Mouse (Mus musculus): Measurements from ENCODE around the gene Rin2. TPM values are rescaled to one million over a fixed set of nuclear protein-coding genes. Genes with fewer than 3 reads are reported as not detected.
"Not testable (repeated sequence)": the region's sequence is repeated elsewhere in the genome, so short reads cannot be mapped to it uniquely, and the experiment has no call there.

Gene Rin2
- polyA plus RNA-seq, 1 experiment from 2014 or later = 11.9 TPM

GRCm38 (mm10) chr2:145887937-145888765 lies 213.1 kb downstream of the Rin2 start:
- ATAC-seq = peak; percentile 59
- 60% methylated on average over 14 of the region's 14 CpGs for WGBS
- H3K9me3 ChIP-seq (ENCODE audit: control insufficient read depth) = no peaks in the 10 kb centered on the region

GRCm38 (mm10) chr2:145888766-145889480 lies 213.9 kb downstream of the Rin2 start:
- H3K4me2 ChIP-seq (replicated peaks; ENCODE audit: low read depth) = no peak overlapping the region
- no peaks in the 10 kb centered on the region for H3K27me3 ChIP-seq (replicated peaks; ENCODE audit: control insufficient read depth, insufficient read depth, low read length)
- no peaks in the 10 kb centered on the region; the same call in 1 of the 2 replicates for H3K4me1 ChIP-seq (replicated peaks; ENCODE audit: control insufficient read depth, insufficient read depth, low read length)
- H3K9ac ChIP-seq (ENCODE audit: low read depth, low read length) = no peak overlapping the region
- no peaks in the 10 kb centered on the region for H3K9me3 ChIP-seq (ENCODE audit: control insufficient read depth)
- 64% methylated on average over 6 of the region's 6 CpGs for WGBS
- peaks cover 27% of the 10 kb centered on the region for H3K36me3 ChIP-seq (ENCODE audit: control insufficient read depth, insufficient read depth)
- no peak overlapping the region for H3K4me3 ChIP-seq (ENCODE audit: low read depth, low read length)
- 0 out of 2 replicates have a peak overlapping the region, but pooled peaks have one; percentile 17 for H3K27ac ChIP-seq (ENCODE audit: low read depth, low read length)
- no peak for TF ChIP-seq CTCF (IDR thresholded peaks at IDR 0.05; ENCODE audit: low read depth)
- no peak for ATAC-seq

More at GRCm38 (mm10) chr2:145887937-145888765, 213.1 kb downstream of the Rin2 start:
- peak; percentile 76 for TF ChIP-seq CTCF (IDR thresholded peaks at IDR 0.05; ENCODE audit: low read depth)
- Histone ChIP-seq H3K36me3 (ENCODE audit: control insufficient read depth, insufficient read depth) (peaks cover 33% of the 10 kb centered on the region), H3K9ac (ENCODE audit: low read depth, low read length) (no peak overlapping the region), H3K4me3 (ENCODE audit: low read depth, low read length) (no peak overlapping the region), H3K4me1 (replicated peaks; ENCODE audit: control insufficient read depth, insufficient read depth, low read length) (no peaks in the 10 kb centered on the region; the same call in 1 of the 2 replicates), H3K4me2 (replicated peaks; ENCODE audit: low read depth) (no peak overlapping the region), H3K27ac (ENCODE audit: low read depth, low read length) (peak overlapping the region; percentile 30), H3K27me3 (replicated peaks; ENCODE audit: control insufficient read depth, insufficient read depth, low read length) (no peaks in the 10 kb centered on the region)

- no peaks in the 10 kb centered on the region for H3K4me1 ChIP-seq (replicated peaks; ENCODE audit: control insufficient read depth, insufficient read depth, low read length)
- H3K36me3 ChIP-seq (ENCODE audit: control insufficient read depth, insufficient read depth) = peaks cover 11% of the 10 kb centered on the region
- no peaks in the 10 kb centered on the region for H3K9me3 ChIP-seq (ENCODE audit: control insufficient read depth)
- WGBS = 81% methylated on average over 2 of the region's 2 CpGs
- H3K4me3 ChIP-seq (ENCODE audit: low read depth, low read length) = no peak overlapping the region
- ATAC-seq = no peak
- TF ChIP-seq CTCF (IDR thresholded peaks at IDR 0.05; ENCODE audit: low read depth) = no peak
- no peak overlapping the region for H3K9ac ChIP-seq (ENCODE audit: low read depth, low read length)
- no peak overlapping the region for H3K4me2 ChIP-seq (replicated peaks; ENCODE audit: low read depth)
- H3K27ac ChIP-seq (ENCODE audit: low read depth, low read length) = no peak overlapping the region
- H3K27me3 ChIP-seq (replicated peaks; ENCODE audit: control insufficient read depth, insufficient read depth, low read length) = no peaks in the 10 kb centered on the region
Observed at GRCm38 (mm10) chr2:145890571-145890970, 215.6 kb downstream of the Rin2 start.

- TF ChIP-seq CTCF (IDR thresholded peaks at IDR 0.05; ENCODE audit: low read depth) = no peak
- Histone ChIP-seq H3K36me3 (ENCODE audit: control insufficient read depth, insufficient read depth) (no peaks in the 10 kb centered on the region), H3K4me2 (replicated peaks; ENCODE audit: low read depth) (no peak overlapping the region), H3K4me3 (ENCODE audit: low read depth, low read length) (no peak overlapping the region), H3K9me3 (ENCODE audit: control insufficient read depth) (no peaks in the 10 kb centered on the region), H3K9ac (ENCODE audit: low read depth, low read length) (no peak overlapping the region), H3K27me3 (replicated peaks; ENCODE audit: control insufficient read depth, insufficient read depth, low read length) (no peaks in the 10 kb centered on the region), H3K27ac (ENCODE audit: low read depth, low read length) (no peak overlapping the region), H3K4me1 (replicated peaks; ENCODE audit: control insufficient read depth, insufficient read depth, low read length) (no peaks in the 10 kb centered on the region)
- ATAC-seq = no peak
- 100% methylated on average over 6 of the region's 6 CpGs for WGBS
Observed at GRCm38 (mm10) chr2:145893756-145894155, 218.7 kb downstream of the Rin2 start.

GRCm38 (mm10) chr2:145898106-145898505 lies 223.1 kb downstream of the Rin2 start:
- no peak overlapping the region for H3K9ac ChIP-seq (ENCODE audit: low read depth, low read length)

GRCm38 (mm10) chr2:145900318-145900717 lies 225.3 kb downstream of the Rin2 start:
- ATAC-seq; H3K27ac ChIP-seq (ENCODE audit: low read depth, low read length); H3K4me2 ChIP-seq (replicated peaks; ENCODE audit: low read depth); H3K36me3 ChIP-seq (ENCODE audit: control insufficient read depth, insufficient read depth); H3K9me3 ChIP-seq (ENCODE audit: control insufficient read depth); H3K27me3 ChIP-seq (replicated peaks; ENCODE audit: control insufficient read depth, insufficient read depth, low read length); H3K4me3 ChIP-seq (ENCODE audit: low read depth, low read length); H3K4me1 ChIP-seq (replicated peaks; ENCODE audit: control insufficient read depth, insufficient read depth, low read length); H3K9ac ChIP-seq (ENCODE audit: low read depth, low read length): not testable (repeated sequence)
- 70% methylated on average over 6 of the region's 8 CpGs for WGBS

More at GRCm38 (mm10) chr2:145898106-145898505, 223.1 kb downstream of the Rin2 start:
- WGBS = 53% methylated on average over 9 of the region's 9 CpGs
- no peak for ATAC-seq
- Histone ChIP-seq H3K4me1 (replicated peaks; ENCODE audit: control insufficient read depth, insufficient read depth, low read length) (no peaks in the 10 kb centered on the region; the same call in 1 of the 2 replicates), H3K27me3 (replicated peaks; ENCODE audit: control insufficient read depth, insufficient read depth, low read length) (no peaks in the 10 kb centered on the region), H3K27ac (ENCODE audit: low read depth, low read length) (no peak overlapping the region), H3K4me2 (replicated peaks; ENCODE audit: low read depth) (no peak overlapping the region), H3K9me3 (ENCODE audit: control insufficient read depth) (no peaks in the 10 kb centered on the region), H3K4me3 (ENCODE audit: low read depth, low read length) (no peak overlapping the region), H3K36me3 (ENCODE audit: control insufficient read depth, insufficient read depth) (no peaks in the 10 kb centered on the region)
- no peak for TF ChIP-seq CTCF (IDR thresholded peaks at IDR 0.05; ENCODE audit: low read depth)

Data from intestine, postnatal 0 days (tissue).